Mouse (Mus musculus): Measurements from ENCODE around the gene Mapk11.

GRCm38 (mm10) chr15:89169431-89169830 lies 20.0 kb upstream of the Mapk11 start:
- TF ChIP-seq CTCF (IDR thresholded peaks at IDR 0.05; ENCODE audit: low read depth) (no peak), EP300 (IDR thresholded peaks at IDR 0.05; ENCODE audit: low read depth) (peak; percentile 54; the same call in 1 of the 2 replicates)

All from heart, postnatal 0 days (tissue).